Mouse (Mus musculus) C2C12 (cell line): Measurements from ENCODE around the gene Lrch4. TPM values are rescaled to one million over a fixed set of nuclear protein-coding genes. Genes with fewer than 3 reads are reported as not detected.

Experiments used
- H3K27me3 ChIP-seq: one replicate; pipeline ENCODE4 v1.6.1; 2011; ENCODE audit not compliant: control insufficient read depth, insufficient read depth, insufficient read length
- H3K36me3 ChIP-seq: one replicate; pipeline ENCODE4 v1.6.1; 2011; ENCODE audit not compliant: control insufficient read depth, insufficient read depth
- H3K4me3 ChIP-seq: one replicate; pipeline ENCODE4 v1.5.1; 2011; ENCODE audit warnings: mild to moderate bottlenecking, control low read depth; ENCODE audit not compliant: poor library complexity, insufficient read depth, severe bottlenecking
- H3K79me2 ChIP-seq: one replicate; pipeline ENCODE4 v1.6.1; 2011; ENCODE audit not compliant: control insufficient read depth, insufficient read depth
- H3K79me3 ChIP-seq: one replicate; pipeline ENCODE4 v1.6.1; 2011; ENCODE audit warnings: low read depth, control low read depth
- H3ac ChIP-seq: one replicate; pipeline ENCODE3; 2011; ENCODE audit warnings: low read depth; ENCODE audit not compliant: control insufficient read depth, insufficient read length
- CEBPB ChIP-seq: IDR thresholded peaks from one replicate; pipeline ENCODE4 v1.6.1; 2011; ENCODE audit warnings: low read depth, mild to moderate bottlenecking, control low read depth, moderate library complexity
- CTCF ChIP-seq: IDR thresholded peaks from one replicate; pipeline ENCODE4 v1.5.1; 2011; ENCODE audit not compliant: control insufficient read depth, insufficient read depth, insufficient read length
- FOSL1 ChIP-seq: IDR thresholded peaks from one replicate; pipeline ENCODE4 v1.8.0; 2011; ENCODE audit warnings: mild to moderate bottlenecking, low read length; ENCODE audit not compliant: poor library complexity, insufficient read depth, severe bottlenecking
- MAX ChIP-seq: IDR thresholded peaks from one replicate; pipeline ENCODE4 v1.6.1; 2011; ENCODE audit warnings: mild to moderate bottlenecking, control low read depth
- MYOD1 ChIP-seq: IDR thresholded peaks from one replicate; pipeline ENCODE4 v1.6.1; 2011; ENCODE audit warnings: low read depth; ENCODE audit not compliant: control insufficient read depth, insufficient read length
- MYOG ChIP-seq: IDR thresholded peaks from one replicate; pipeline ENCODE4 v1.6.1; 2011; ENCODE audit not compliant: control insufficient read depth, insufficient read length; ENCODE audit errors: extremely low read depth
- USF1 ChIP-seq: IDR thresholded peaks from one replicate; pipeline ENCODE4 v1.6.1; 2011; ENCODE audit warnings: low read depth, mild to moderate bottlenecking, control low read depth, moderate library complexity
- polyA plus RNA-seq: library from polyadenylated mRNA; unstranded; fragments of >200 nt; fragmentation: generic; extraction: Trizol; gene quantifications from one replicate; pipeline ENCODE4 v1.2.1, GENCODE M21; 2012; ENCODE audit warnings: missing spikeins

Gene Lrch4
- polyA plus RNA-seq, 1 experiment, result 27.5 TPM

DNA sequence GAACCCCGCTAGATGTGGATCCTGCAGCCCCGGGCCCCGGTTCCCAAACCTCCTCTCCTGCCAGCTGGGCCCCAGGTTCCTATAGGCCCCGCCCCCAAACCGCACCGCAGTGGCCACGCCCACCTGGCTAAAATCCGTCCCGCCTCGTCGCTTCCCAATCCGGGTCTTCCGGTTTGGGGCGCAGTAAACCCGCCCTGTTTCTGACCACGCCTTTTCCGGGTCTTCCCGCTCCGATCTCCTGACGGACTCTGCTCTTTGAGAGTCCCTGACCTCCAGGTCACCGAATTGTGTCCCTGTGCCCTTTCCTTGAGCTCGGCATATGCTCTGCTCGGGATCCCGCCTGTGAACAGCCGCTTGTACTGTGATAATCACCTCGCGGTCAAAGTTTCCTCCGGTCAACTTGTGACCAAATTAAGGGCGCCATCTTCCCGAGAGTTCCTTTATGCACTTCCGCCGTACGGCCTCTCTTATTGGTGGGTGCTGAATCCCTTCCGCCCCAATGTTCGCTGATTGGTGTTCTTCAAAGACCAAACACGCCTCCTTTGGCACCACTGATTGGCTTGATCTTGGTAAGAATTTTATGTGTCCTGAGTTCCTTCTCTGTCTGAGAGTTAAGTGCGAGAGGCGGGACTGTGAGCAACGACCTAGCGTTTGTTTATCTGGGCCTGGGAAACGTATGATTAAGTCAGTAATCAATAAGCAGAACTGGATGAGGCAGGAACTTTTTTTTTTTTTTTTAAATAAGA lies 28.1 kb upstream of the Lrch4 start, which contains the start of gene Mospd3:
Gene Mospd3 (minus strand): TSS at position 440 of the 746 bp plus-strand sequence.
- H3K79me3 ChIP-seq, result peaks cover 4% of the 10 kb centered on the region
- H3ac ChIP-seq, result peak within 1 kb of the TSS; percentile 60
- H3K79me2 ChIP-seq, result peaks cover 14% of the 10 kb centered on the region
- TF ChIP-seq MYOG, result no peak
- no peak for TF ChIP-seq MAX
- TF ChIP-seq FOSL1, result no peak
- TF ChIP-seq MYOD1, result no peak
- no peak for TF ChIP-seq CTCF
- TF ChIP-seq CEBPB, result no peak
- TF ChIP-seq USF1, result no peak
- peak within 1 kb of the TSS; percentile 59 for H3K4me3 ChIP-seq
- no peaks in the 10 kb centered on the region for H3K27me3 ChIP-seq
- peaks cover 24% of the 10 kb centered on the region for H3K36me3 ChIP-seq

GRCm38 (mm10) chr5:137601365-137601729 lies 27.6 kb upstream of the Lrch4 start:
- Histone ChIP-seq H3ac (peak overlapping the region; percentile 3), H3K79me2 (peaks cover 19% of the 10 kb centered on the region), H3K4me3 (peak overlapping the region; percentile 33), H3K27me3 (no peaks in the 10 kb centered on the region), H3K79me3 (peaks cover 4% of the 10 kb centered on the region), H3K36me3 (peaks cover 29% of the 10 kb centered on the region)
- TF ChIP-seq MYOG (no peak), CTCF (no peak), USF1 (no peak), MAX (no peak), CEBPB (no peak), FOSL1 (no peak), MYOD1 (no peak)

GRCm38 (mm10) chr5:137607860-137608653 lies 20.9 kb upstream of the Lrch4 start:
- Histone ChIP-seq H3K4me3 (no peak overlapping the region), H3K27me3 (no peaks in the 10 kb centered on the region), H3K36me3 (peaks cover 64% of the 10 kb centered on the region), H3ac (no peak overlapping the region), H3K79me3 (peaks cover 37% of the 10 kb centered on the region), H3K79me2 (peaks cover 70% of the 10 kb centered on the region)
- TF ChIP-seq CEBPB, result no peak
- no peak for TF ChIP-seq FOSL1
- TF ChIP-seq MAX, result no peak
- no peak for TF ChIP-seq CTCF
- no peak for TF ChIP-seq MYOG
- no peak for TF ChIP-seq USF1
- TF ChIP-seq MYOD1, result no peak

DNA sequence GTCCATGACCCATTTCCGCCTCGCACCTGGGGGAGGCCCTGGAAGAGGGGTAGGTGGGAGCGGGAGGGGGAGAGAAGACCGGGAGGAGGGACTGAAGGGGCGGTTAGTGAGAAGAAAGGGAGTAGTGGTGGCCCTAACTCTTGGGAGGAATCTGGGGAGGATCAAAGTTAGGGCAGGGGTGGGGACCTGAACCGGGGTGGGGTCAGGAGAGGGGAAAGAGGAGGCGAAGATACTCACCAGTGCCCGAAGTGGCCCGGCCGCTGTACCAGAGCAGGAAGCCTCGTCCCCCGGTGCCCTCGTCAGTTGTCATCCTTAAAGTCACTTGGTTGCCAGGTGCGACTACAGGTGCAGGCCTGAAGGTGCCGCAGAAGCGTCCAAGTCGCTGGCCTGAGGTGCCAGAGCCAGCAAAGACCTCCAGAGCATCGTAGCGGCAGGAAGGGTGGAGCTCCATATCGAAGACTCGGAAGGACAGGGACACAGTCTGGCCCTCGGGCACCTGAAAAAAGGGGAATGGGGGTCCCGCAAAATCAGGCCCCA lies 20.2 kb upstream of the Lrch4 start:
- Histone ChIP-seq H3ac (no peak overlapping the region), H3K4me3 (peak overlapping the region; percentile 11), H3K79me3 (peaks cover 37% of the 10 kb centered on the region), H3K27me3 (no peaks in the 10 kb centered on the region), H3K79me2 (peaks cover 73% of the 10 kb centered on the region), H3K36me3 (peaks cover 59% of the 10 kb centered on the region)
- TF ChIP-seq MYOG (no peak), USF1 (no peak), FOSL1 (no peak), CTCF (no peak), CEBPB (no peak), MYOD1 (no peak), MAX (no peak)

- H3K79me3 ChIP-seq, result peaks cover 37% of the 10 kb centered on the region
- peak overlapping the region; percentile 19 for H3K4me3 ChIP-seq
- peaks cover 73% of the 10 kb centered on the region for H3K79me2 ChIP-seq
- no peaks in the 10 kb centered on the region for H3K27me3 ChIP-seq
- TF ChIP-seq CTCF, result no peak
- no peak for TF ChIP-seq MYOD1
- TF ChIP-seq FOSL1, result no peak
- TF ChIP-seq CEBPB, result no peak
- no peak for TF ChIP-seq USF1
- no peak for TF ChIP-seq MYOG
- no peak for TF ChIP-seq MAX
- H3K36me3 ChIP-seq, result peaks cover 53% of the 10 kb centered on the region
- no peak overlapping the region for H3ac ChIP-seq
Measured at GRCm38 (mm10) chr5:137609292-137609691, 19.6 kb upstream of the Lrch4 start.
